Mouse (Mus musculus) olfactory bulb, adult 2 months (tissue): ENCODE data around the gene Smpd2.

Source experiments
- CTCF ChIP-seq: fragments of 200-500 bp; IDR thresholded peaks from 2 replicates; pipeline ENCODE4 v1.5.1; 2012; ENCODE audit warnings: low read depth, mild to moderate bottlenecking, low read length, moderate library complexity; ENCODE audit not compliant: insufficient read depth
- POLR2A ChIP-seq: fragments of 200-500 bp; IDR thresholded peaks from 2 replicates; pipeline ENCODE4 v1.6.1; 2012; ENCODE audit warnings: mild to moderate bottlenecking, low read depth, low read length, moderate library complexity; ENCODE audit not compliant: insufficient read depth

DNA sequence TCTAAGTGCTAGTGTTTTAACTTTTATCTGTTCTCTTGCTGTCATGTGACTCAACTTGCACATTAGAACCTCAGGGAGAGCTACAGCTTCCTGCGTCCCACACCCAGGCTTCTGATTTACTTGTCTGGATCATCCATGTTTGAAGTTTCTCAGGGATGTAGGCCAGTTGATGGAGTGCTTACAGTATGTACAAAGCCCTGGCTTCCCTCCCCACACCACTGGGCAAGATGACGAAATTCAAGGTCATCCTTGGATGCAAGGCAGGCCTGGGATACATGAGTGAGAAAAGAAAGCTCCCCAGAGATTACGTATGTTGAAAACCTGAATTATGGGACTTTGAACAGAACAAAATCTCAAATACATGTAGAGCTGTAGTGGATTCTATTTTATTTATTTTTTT, 37.4 kb downstream of the Smpd2 start:
- TF ChIP-seq CTCF (no peak), POLR2A (no peak)
